Mouse (Mus musculus) MEL (cell line): ENCODE results near the gene Ube3c. TPM values are rescaled to one million over a fixed set of nuclear protein-coding genes. Genes with fewer than 3 reads are reported as not detected.

Experiments
- DNase-seq: peaks from one replicate; pipeline ENCODE4 v3.0.0; 2011; ENCODE audit warnings: low read depth, low spot score
- H3K27ac ChIP-seq: 2 replicates; pipeline ENCODE4 v1.5.1; 2012; ENCODE audit warnings: low read depth, mild to moderate bottlenecking, control low read depth, low read length, moderate library complexity; ENCODE audit not compliant: control insufficient read depth
- H3K27me3 ChIP-seq, 2 experiments: fragments of 150-350 bp in 1 of 2; sonication (generic) in 1 of 2; 2 replicates each; pipeline ENCODE4 v1.6.1; 2012; ENCODE audit warnings: low read length in 2 of 2, mild to moderate bottlenecking in 2 of 2, improper control_type of control experiment in 1 of 2, moderate library complexity in 1 of 2; ENCODE audit not compliant: insufficient read depth in 2 of 2, control insufficient read depth in 1 of 2
- H3K36me3 ChIP-seq, 2 experiments: 2 replicates each; pipeline ENCODE4 v1.6.1; 2012 to 2014; ENCODE audit warnings: low read length in 2 of 2, improper control_type of control experiment in 1 of 2, inconsistent platforms in 1 of 2, mild to moderate bottlenecking in 1 of 2; ENCODE audit not compliant: insufficient read depth in 2 of 2, control insufficient read depth in 1 of 2
- H3K4me1 ChIP-seq, 2 experiments: fragments of 150-350 bp in 1 of 2; sonication (generic) in 1 of 2; 2 replicates each; pipeline ENCODE4 v1.6.1; 2012; ENCODE audit warnings: low read length in 2 of 2, improper control_type of control experiment in 1 of 2, mild to moderate bottlenecking in 1 of 2; ENCODE audit not compliant: insufficient read depth in 2 of 2, control insufficient read depth in 1 of 2
- H3K4me3 ChIP-seq, 2 experiments: fragments of 150-350 bp in 1 of 2; sonication (generic) in 1 of 2; 2 replicates each; pipeline ENCODE4 v1.5.1; 2012; ENCODE audit warnings: low read depth in 2 of 2, low read length in 2 of 2, mild to moderate bottlenecking in 2 of 2, moderate library complexity in 2 of 2, control low read depth in 1 of 2, improper control_type of control experiment in 1 of 2; ENCODE audit not compliant: control insufficient read depth in 1 of 2, insufficient read depth in 1 of 2
- H3K79me2 ChIP-seq: 2 replicates; pipeline ENCODE4 v1.6.1; 2012; ENCODE audit warnings: mild to moderate bottlenecking, low read length, moderate library complexity; ENCODE audit not compliant: control insufficient read depth, poor library complexity, insufficient read depth
- H3K9ac ChIP-seq: 2 replicates; pipeline ENCODE4 v1.6.1; 2012; ENCODE audit warnings: low read depth, mild to moderate bottlenecking, control low read depth, low read length, moderate library complexity; ENCODE audit not compliant: control insufficient read depth, poor library complexity, severe bottlenecking
- H3K9me3 ChIP-seq: fragments of 150-350 bp; sonication (generic); replicated peaks from 2 replicates; pipeline ENCODE4 v1.6.1; 2012; ENCODE audit warnings: mild to moderate bottlenecking, low read length, improper control_type of control experiment, moderate library complexity; ENCODE audit not compliant: insufficient read depth
- CHD2 ChIP-seq: IDR thresholded peaks from 2 replicates; pipeline ENCODE4 v1.6.1; 2011; ENCODE audit warnings: low read length, improper control_type of control experiment
- CTCF ChIP-seq, 3 experiments: IDR thresholded peaks in 2 of 3; conservative IDR thresholded peaks in 1 of 3; 2 replicates each; pipeline ENCODE4 v1.5.1; 2011 to 2012; ENCODE audit warnings: low read length in 3 of 3, low read depth in 2 of 3, mild to moderate bottlenecking in 2 of 3, improper control_type of control experiment in 1 of 3, inconsistent platforms in 1 of 3, mixed read lengths in 1 of 3, moderate library complexity in 1 of 3; ENCODE audit not compliant: control insufficient read depth in 1 of 3, insufficient read depth in 1 of 3, poor library complexity in 1 of 3, severe bottlenecking in 1 of 3
- ELF1 ChIP-seq: IDR thresholded peaks from 2 replicates; pipeline ENCODE4 v1.6.1; 2014; ENCODE audit warnings: low read depth, mild to moderate bottlenecking, inconsistent platforms, low read length, improper control_type of control experiment, moderate library complexity
- EP300 ChIP-seq, 2 experiments: IDR thresholded peaks; 2 replicates each; pipeline ENCODE4 v1.6.1; 2011; ENCODE audit warnings: improper control_type of control experiment in 2 of 2, low read length in 2 of 2, low read depth in 1 of 2, mild to moderate bottlenecking in 1 of 2
- ETS1 ChIP-seq: IDR thresholded peaks from 2 replicates; pipeline ENCODE4 v1.6.1; 2012; ENCODE audit warnings: low read depth, mild to moderate bottlenecking, inconsistent platforms, low read length, improper control_type of control experiment, moderate library complexity
- GABPA ChIP-seq: IDR thresholded peaks from 2 replicates; pipeline ENCODE4 v1.6.1; 2012; ENCODE audit warnings: low read depth, mild to moderate bottlenecking, inconsistent platforms, low read length, improper control_type of control experiment, moderate library complexity
- GATA1 ChIP-seq: IDR thresholded peaks from 2 replicates; pipeline ENCODE4 v1.6.1; 2011; ENCODE audit warnings: low read depth, low read length, improper control_type of control experiment
- HCFC1 ChIP-seq: IDR thresholded peaks from 2 replicates; pipeline ENCODE4 v1.6.1; 2012; ENCODE audit warnings: low read depth, mild to moderate bottlenecking, inconsistent platforms, low read length, improper control_type of control experiment, moderate library complexity
- JUND ChIP-seq: IDR thresholded peaks from 2 replicates; pipeline ENCODE4 v1.6.1; 2011; ENCODE audit warnings: low read depth, mild to moderate bottlenecking, improper control_type of control experiment, low read length
- MAX ChIP-seq: IDR thresholded peaks from 2 replicates; pipeline ENCODE4 v1.6.1; 2011; ENCODE audit warnings: low read length, improper control_type of control experiment
- MAZ ChIP-seq: IDR thresholded peaks from 2 replicates; pipeline ENCODE4 v1.6.1; 2012; ENCODE audit warnings: low read depth, mild to moderate bottlenecking, inconsistent platforms, low read length, improper control_type of control experiment
- MEF2A ChIP-seq: IDR thresholded peaks from 2 replicates; pipeline ENCODE4 v1.6.1; 2014; ENCODE audit warnings: low read depth, mild to moderate bottlenecking, inconsistent platforms, low read length, improper control_type of control experiment; ENCODE audit not compliant: poor library complexity, insufficient replicate concordance, severe bottlenecking; ENCODE audit errors: extremely low read depth
- MXI1 ChIP-seq: IDR thresholded peaks from 2 replicates; pipeline ENCODE4 v1.6.1; 2011; ENCODE audit warnings: mild to moderate bottlenecking, low read depth, low read length, improper control_type of control experiment
- MYB ChIP-seq: IDR thresholded peaks from 2 replicates; pipeline ENCODE4 v1.6.1; 2011; ENCODE audit warnings: mild to moderate bottlenecking, low read depth, low read length, improper control_type of control experiment
- MYC ChIP-seq: IDR thresholded peaks from 2 replicates; pipeline ENCODE4 v1.6.1; 2011; ENCODE audit warnings: low read depth, mild to moderate bottlenecking, low read length, improper control_type of control experiment, moderate library complexity
- NRF1 ChIP-seq: IDR thresholded peaks from 2 replicates; pipeline ENCODE4 v1.6.1; 2014; ENCODE audit warnings: low read depth, mild to moderate bottlenecking, inconsistent platforms, low read length, improper control_type of control experiment, moderate library complexity; ENCODE audit not compliant: poor library complexity, insufficient read depth, severe bottlenecking
- POLR2AphosphoS2 ChIP-seq: IDR thresholded peaks from 2 replicates; pipeline ENCODE4 v1.6.1; 2011; ENCODE audit warnings: low read length, improper control_type of control experiment
- POLR2AphosphoS5 ChIP-seq: IDR thresholded peaks from 2 replicates; pipeline ENCODE4 v1.6.1; 2012; ENCODE audit warnings: low read depth, borderline replicate concordance, mild to moderate bottlenecking, inconsistent platforms, low read length, moderate library complexity, mixed read lengths
- RAD21 ChIP-seq: IDR thresholded peaks from 2 replicates; pipeline ENCODE4 v1.6.1; 2011; ENCODE audit warnings: mild to moderate bottlenecking, low read depth, low read length, improper control_type of control experiment
- RCOR1 ChIP-seq: IDR thresholded peaks from 2 replicates; pipeline ENCODE4 v1.6.1; 2012; ENCODE audit warnings: low read depth, mild to moderate bottlenecking, inconsistent platforms, low read length, improper control_type of control experiment
- TBP ChIP-seq: IDR thresholded peaks from 2 replicates; pipeline ENCODE4 v1.8.0; 2011; ENCODE audit warnings: low read depth, low read length, improper control_type of control experiment
- TCF12 ChIP-seq: IDR thresholded peaks from 2 replicates; pipeline ENCODE4 v1.6.1; 2014; ENCODE audit warnings: low read depth, mild to moderate bottlenecking, inconsistent platforms, low read length, improper control_type of control experiment, moderate library complexity
- UBTF ChIP-seq: IDR thresholded peaks from 2 replicates; pipeline ENCODE4 v1.6.1; 2012; ENCODE audit warnings: low read depth, mild to moderate bottlenecking, inconsistent platforms, low read length, improper control_type of control experiment, moderate library complexity, borderline replicate concordance; ENCODE audit not compliant: insufficient read depth
- USF1 ChIP-seq: IDR thresholded peaks from 2 replicates; pipeline ENCODE4 v1.6.1; 2014; ENCODE audit warnings: low read depth, mild to moderate bottlenecking, inconsistent platforms, low read length, improper control_type of control experiment, moderate library complexity
- USF2 ChIP-seq, 2 experiments: IDR thresholded peaks; 2 replicates each; pipeline ENCODE4 v1.6.1; 2011 to 2012; ENCODE audit warnings: improper control_type of control experiment in 2 of 2, low read length in 2 of 2, borderline replicate concordance in 1 of 2, inconsistent platforms in 1 of 2, low read depth in 1 of 2, mild to moderate bottlenecking in 1 of 2; ENCODE audit not compliant: insufficient read depth in 1 of 2
- ZC3H11A ChIP-seq: IDR thresholded peaks from 2 replicates; pipeline ENCODE4 v1.6.1; 2012; ENCODE audit warnings: low read depth, mild to moderate bottlenecking, inconsistent platforms, low read length, improper control_type of control experiment
- ZKSCAN1 ChIP-seq: IDR thresholded peaks from 2 replicates; pipeline ENCODE4 v1.6.1; 2012; ENCODE audit warnings: low read depth, mild to moderate bottlenecking, inconsistent platforms, low read length, improper control_type of control experiment, moderate library complexity
- ZMIZ1 ChIP-seq: IDR thresholded peaks from 2 replicates; pipeline ENCODE4 v1.6.1; 2012; ENCODE audit warnings: low read depth, mild to moderate bottlenecking, inconsistent platforms, low read length, improper control_type of control experiment, moderate library complexity
- polyA plus RNA-seq, 2 experiments: library from polyadenylated mRNA; stranded (reverse) in 1 of 2; unstranded in 1 of 2; fragments of >175 nt in 1 of 2; fragments of >200 nt in 1 of 2; gene quantifications; 2 replicates each; pipeline versions ENCODE4 v1.2.1 to v1.2.4; 2012; ENCODE audit warnings: low replicate concordance in 2 of 2, low read depth in 1 of 2; ENCODE audit not compliant: insufficient read length in 2 of 2, insufficient read depth in 1 of 2, missing spikeins in 1 of 2
- total RNA-seq: library from RNA; depleted of rRNA; stranded (reverse); fragments of 300-350 nt; gene quantifications from 2 replicates; pipeline ENCODE4 v1.2.3, GENCODE M21; 2012

Ube3c gene
- total and polyA plus RNA-seq, 3 experiments: 34.7 to 39.6 TPM; not detected in 1

DNA sequence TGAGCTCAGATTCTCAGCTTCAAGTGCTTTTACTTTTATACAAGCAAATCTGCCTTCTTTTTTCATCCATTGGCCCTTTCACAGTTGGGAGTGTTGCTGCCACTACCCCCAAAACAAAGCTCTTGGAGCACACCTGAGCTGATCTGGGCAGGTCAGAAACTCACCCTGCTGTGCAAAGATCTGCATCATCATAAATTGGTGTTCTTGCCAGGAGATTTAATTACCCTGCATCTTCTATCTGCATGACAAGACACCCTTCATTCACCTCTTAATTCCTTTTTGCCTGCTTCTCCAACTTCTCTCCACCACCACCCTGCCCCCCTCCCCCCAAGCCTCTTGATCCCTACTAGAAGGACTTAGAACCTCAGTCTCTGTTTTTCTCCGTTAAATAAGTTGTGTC is 152.1 kb downstream of the Ube3c start:
- no peak overlapping the region for H3K4me3 ChIP-seq
- no peak overlapping the region for H3K27ac ChIP-seq
- H3K27me3 ChIP-seq: no peaks in the 10 kb centered on the region
- TF ChIP-seq EP300 (IDR thresholded peaks at IDR 0.05; ENCODE audit: low read depth in 1 of 2, low read length in 2 of 2): no peak
- TF ChIP-seq CTCF (IDR thresholded peaks at IDR 0.05 in 2 of 3, conservative IDR thresholded peaks at IDR 0.05 in 1 of 3; ENCODE audit: control insufficient read depth in 1 of 3, insufficient read depth in 1 of 3, low read depth in 2 of 3, low read length in 3 of 3, poor library complexity in 1 of 3, severe bottlenecking in 1 of 3): no peak
- TF ChIP-seq POLR2AphosphoS2: no peak
- no peak for TF ChIP-seq TCF12
- no peak for TF ChIP-seq GATA1
- no peak for TF ChIP-seq NRF1
- TF ChIP-seq RCOR1: no peak
- no peak for TF ChIP-seq CHD2
- TF ChIP-seq ETS1: no peak
- TF ChIP-seq USF1: no peak
- no peak for TF ChIP-seq UBTF
- TF ChIP-seq MYC: no peak
- no peak for TF ChIP-seq TBP
- no peak for TF ChIP-seq HCFC1
- TF ChIP-seq USF2 (IDR thresholded peaks at IDR 0.05; ENCODE audit: borderline replicate concordance in 1 of 2, insufficient read depth in 1 of 2, low read depth in 1 of 2, low read length in 2 of 2): no peak
- no peak for TF ChIP-seq ELF1
- H3K9me3 ChIP-seq: no peaks in the 10 kb centered on the region
- H3K4me1 ChIP-seq: no peaks in the 10 kb centered on the region
- H3K36me3 ChIP-seq: no peaks in the 10 kb centered on the region
- H3K79me2 ChIP-seq: no peaks in the 10 kb centered on the region
- DNase-seq: no peak
- no peak overlapping the region for H3K9ac ChIP-seq

DNA sequence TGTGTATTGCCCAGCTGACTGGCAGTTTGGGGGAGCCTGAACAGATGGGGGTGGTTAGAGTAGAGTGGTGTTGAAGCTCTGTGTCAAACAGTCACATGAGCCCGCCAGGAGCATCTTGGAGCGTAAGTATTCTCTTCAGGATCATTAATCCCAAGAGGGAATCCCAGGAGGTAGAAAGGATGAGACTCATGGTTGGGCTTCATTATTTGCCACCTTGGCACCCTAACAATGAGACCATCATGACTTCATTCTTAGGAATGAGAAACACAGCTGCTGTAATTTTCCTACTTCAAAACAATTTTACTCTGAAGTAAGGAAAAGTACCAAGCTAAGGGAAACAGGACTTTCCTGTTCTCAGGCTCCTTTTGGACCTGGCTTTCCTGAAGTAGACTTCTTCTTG is 156.3 kb downstream of the Ube3c start:
- H3K27ac ChIP-seq: no peak overlapping the region
- H3K9me3 ChIP-seq: no peaks in the 10 kb centered on the region
- no peak for DNase-seq

More for the DNA sequence above, 156.3 kb downstream of the Ube3c start:
- Histone ChIP-seq H3K79me2 (no peaks in the 10 kb centered on the region), H3K9ac (no peak overlapping the region), H3K4me1 (no peaks in the 10 kb centered on the region), H3K27me3 (no peaks in the 10 kb centered on the region), H3K36me3 (no peaks in the 10 kb centered on the region), H3K4me3 (no peak overlapping the region)
- TF ChIP-seq NRF1 (no peak), TCF12 (no peak), POLR2AphosphoS5 (no peak), MYB (no peak), POLR2AphosphoS2 (no peak), MAZ (no peak), CHD2 (no peak), ZMIZ1 (no peak), RAD21 (no peak), ZKSCAN1 (no peak), ETS1 (no peak), JUND (no peak), USF1 (no peak), GABPA (no peak), MXI1 (no peak), ZC3H11A (no peak), MAX (no peak), MEF2A (no peak), GATA1 (no peak)
